Mouse (Mus musculus): ENCODE results near the gene Sh3bgrl2. TPM values are rescaled to one million over a fixed set of nuclear protein-coding genes. Genes with fewer than 3 reads are reported as not detected.

Sh3bgrl2 gene
- polyA plus RNA-seq, 1 experiment = 4.0 TPM

GRCm38 (mm10) chr9:83539809-83540491 is 8.2 kb upstream of the Sh3bgrl2 start:
- Histone ChIP-seq H3ac (ENCODE audit: control insufficient read depth, insufficient read length) (no peak overlapping the region), H3K27me3 (ENCODE audit: control insufficient read depth, insufficient read depth, insufficient read length) (no peaks in the 10 kb centered on the region), H3K4me2 (ENCODE audit: low read depth) (no peak overlapping the region), H3K4me3 (no peak overlapping the region), H3K36me3 (ENCODE audit: control insufficient read depth, insufficient read depth) (no peaks in the 10 kb centered on the region), H3K79me2 (ENCODE audit: control insufficient read depth, insufficient read depth) (no peaks in the 10 kb centered on the region)
- TF ChIP-seq TCF3 (IDR thresholded peaks at IDR 0.05; ENCODE audit: insufficient read length, low read depth) = no peak
- TF ChIP-seq SRF (IDR thresholded peaks at IDR 0.05; ENCODE audit: control insufficient read depth, insufficient read length, low read depth) = no peak
- TF ChIP-seq REST (IDR thresholded peaks at IDR 0.05; ENCODE audit: insufficient read depth, insufficient read length) = no peak
- no peak for TF ChIP-seq TCF12 (IDR thresholded peaks at IDR 0.05; ENCODE audit: insufficient read depth, poor library complexity, severe bottlenecking)
- no peak for TF ChIP-seq MAX (IDR thresholded peaks at IDR 0.05; ENCODE audit: low read depth)
- TF ChIP-seq CEBPB (IDR thresholded peaks at IDR 0.05; ENCODE audit: insufficient read depth, poor library complexity, severe bottlenecking) = no peak
- no peak for TF ChIP-seq MYOD1 (IDR thresholded peaks at IDR 0.05; ENCODE audit: control insufficient read depth in 1 of 3, insufficient read length in 2 of 3, low read depth in 2 of 3)
- TF ChIP-seq POLR2A (IDR thresholded peaks at IDR 0.05; ENCODE audit: insufficient read length, low read depth) = no peak

DNA sequence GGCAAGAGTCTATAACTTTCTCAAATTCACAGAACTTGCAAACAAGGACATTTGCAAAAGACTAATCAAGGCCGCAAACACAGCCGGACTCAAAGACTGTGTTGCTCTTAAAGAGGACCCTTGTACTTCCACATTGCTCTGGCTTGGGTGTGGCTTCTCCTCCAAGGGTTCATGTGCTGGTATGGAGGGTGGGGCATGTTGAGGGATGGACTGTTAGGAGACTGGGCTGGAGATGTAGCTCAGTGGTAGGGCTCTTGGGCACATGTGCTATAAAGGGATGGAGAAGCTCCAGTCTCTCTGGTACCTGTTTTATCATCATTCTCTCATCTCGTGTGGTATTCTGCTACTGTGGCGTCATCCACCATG is 7.7 kb upstream of the Sh3bgrl2 start:
- no peaks in the 10 kb centered on the region for H3K79me2 ChIP-seq (ENCODE audit: control insufficient read depth, insufficient read depth)
- no peak overlapping the region for H3K4me2 ChIP-seq (ENCODE audit: low read depth)
- TF ChIP-seq CEBPB (IDR thresholded peaks at IDR 0.05; ENCODE audit: insufficient read depth, poor library complexity, severe bottlenecking) (no peak), POLR2A (IDR thresholded peaks at IDR 0.05; ENCODE audit: insufficient read length, low read depth) (no peak), TCF3 (IDR thresholded peaks at IDR 0.05; ENCODE audit: insufficient read length, low read depth) (no peak), MAX (IDR thresholded peaks at IDR 0.05; ENCODE audit: low read depth) (no peak), TCF12 (IDR thresholded peaks at IDR 0.05; ENCODE audit: insufficient read depth, poor library complexity, severe bottlenecking) (no peak), REST (IDR thresholded peaks at IDR 0.05; ENCODE audit: insufficient read depth, insufficient read length) (no peak), USF1 (IDR thresholded peaks at IDR 0.05; ENCODE audit: low read depth) (no peak), POLR2AphosphoS2 (IDR thresholded peaks at IDR 0.05; ENCODE audit: insufficient read length, low read depth) (no peak), MYOG (IDR thresholded peaks at IDR 0.05; ENCODE audit: control insufficient read depth in 1 of 3, insufficient read depth in 1 of 3, insufficient read length in 2 of 3, low read depth in 2 of 3) (no peak), SRF (IDR thresholded peaks at IDR 0.05; ENCODE audit: control insufficient read depth, insufficient read length, low read depth) (no peak), MYOD1 (IDR thresholded peaks at IDR 0.05; ENCODE audit: control insufficient read depth in 1 of 3, insufficient read length in 2 of 3, low read depth in 2 of 3) (no peak), E2F4 (IDR thresholded peaks at IDR 0.05; ENCODE audit: insufficient read depth) (no peak)
- H3K36me3 ChIP-seq (ENCODE audit: control insufficient read depth, insufficient read depth) = no peaks in the 10 kb centered on the region
- H3K27me3 ChIP-seq (ENCODE audit: control insufficient read depth, insufficient read depth, insufficient read length) = no peaks in the 10 kb centered on the region
- H3K4me3 ChIP-seq = no peak overlapping the region
- no peak overlapping the region for H3ac ChIP-seq (ENCODE audit: control insufficient read depth, insufficient read length)

DNA sequence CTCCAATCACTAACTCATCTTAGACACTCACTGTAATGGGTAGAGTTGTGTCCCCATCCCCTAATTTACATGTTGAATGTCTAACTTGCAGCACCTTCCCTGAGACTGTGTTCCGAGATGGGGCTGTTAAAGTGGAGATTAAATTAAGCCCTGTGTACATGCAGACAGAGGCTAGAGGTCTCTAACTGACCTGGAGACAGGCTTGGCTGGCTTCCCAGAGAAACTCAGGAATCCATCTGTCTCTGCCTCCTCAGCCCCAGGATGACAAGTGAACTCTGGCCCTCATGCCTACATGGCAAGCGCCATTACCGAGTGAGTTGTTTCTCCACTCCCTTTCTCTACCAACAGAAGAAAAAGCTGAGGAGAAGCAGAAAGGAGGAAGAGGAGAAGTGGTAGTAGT is 7.2 kb upstream of the Sh3bgrl2 start:
- TF ChIP-seq POLR2AphosphoS2 (IDR thresholded peaks at IDR 0.05; ENCODE audit: insufficient read length, low read depth) = no peak
- TF ChIP-seq CEBPB (IDR thresholded peaks at IDR 0.05; ENCODE audit: insufficient read depth, poor library complexity, severe bottlenecking) = no peak
- TF ChIP-seq SRF (IDR thresholded peaks at IDR 0.05; ENCODE audit: control insufficient read depth, insufficient read length, low read depth) = no peak
- TF ChIP-seq E2F4 (IDR thresholded peaks at IDR 0.05; ENCODE audit: insufficient read depth) = no peak
- TF ChIP-seq MAX (IDR thresholded peaks at IDR 0.05; ENCODE audit: low read depth) = no peak
- TF ChIP-seq USF1 (IDR thresholded peaks at IDR 0.05; ENCODE audit: low read depth) = no peak
- TF ChIP-seq POLR2A (IDR thresholded peaks at IDR 0.05; ENCODE audit: insufficient read length, low read depth) = no peak
- TF ChIP-seq REST (IDR thresholded peaks at IDR 0.05; ENCODE audit: insufficient read depth, insufficient read length) = no peak
- TF ChIP-seq MYOD1 (IDR thresholded peaks at IDR 0.05; ENCODE audit: control insufficient read depth in 1 of 3, insufficient read length in 2 of 3, low read depth in 2 of 3) = no peak
- TF ChIP-seq TCF12 (IDR thresholded peaks at IDR 0.05; ENCODE audit: insufficient read depth, poor library complexity, severe bottlenecking) = no peak
- TF ChIP-seq MYOG (IDR thresholded peaks at IDR 0.05; ENCODE audit: control insufficient read depth in 1 of 3, insufficient read depth in 1 of 3, insufficient read length in 2 of 3, low read depth in 2 of 3) = no peak
- no peaks in the 10 kb centered on the region for H3K27me3 ChIP-seq (ENCODE audit: control insufficient read depth, insufficient read depth, insufficient read length)
- no peak overlapping the region for H3K4me3 ChIP-seq
- no peak overlapping the region for H3ac ChIP-seq (ENCODE audit: control insufficient read depth, insufficient read length)
- H3K36me3 ChIP-seq (ENCODE audit: control insufficient read depth, insufficient read depth) = no peaks in the 10 kb centered on the region
- H3K4me2 ChIP-seq (ENCODE audit: low read depth) = no peak overlapping the region
- no peaks in the 10 kb centered on the region for H3K79me2 ChIP-seq (ENCODE audit: control insufficient read depth, insufficient read depth)

- H3K27me3 ChIP-seq (ENCODE audit: control insufficient read depth, insufficient read depth, insufficient read length) = no peaks in the 10 kb centered on the region
- H3K79me2 ChIP-seq (ENCODE audit: control insufficient read depth, insufficient read depth) = no peaks in the 10 kb centered on the region
- TF ChIP-seq TCF3 (IDR thresholded peaks at IDR 0.05; ENCODE audit: insufficient read length, low read depth) = no peak
- TF ChIP-seq CEBPB (IDR thresholded peaks at IDR 0.05; ENCODE audit: insufficient read depth, poor library complexity, severe bottlenecking) = no peak
- TF ChIP-seq E2F4 (IDR thresholded peaks at IDR 0.05; ENCODE audit: insufficient read depth) = no peak
- no peak for TF ChIP-seq MYOD1 (IDR thresholded peaks at IDR 0.05; ENCODE audit: control insufficient read depth in 1 of 3, insufficient read length in 2 of 3, low read depth in 2 of 3)
- no peak for TF ChIP-seq MYOG (IDR thresholded peaks at IDR 0.05; ENCODE audit: control insufficient read depth in 1 of 3, insufficient read depth in 1 of 3, insufficient read length in 2 of 3, low read depth in 2 of 3)
- no peak for TF ChIP-seq MAX (IDR thresholded peaks at IDR 0.05; ENCODE audit: low read depth)
- TF ChIP-seq USF1 (IDR thresholded peaks at IDR 0.05; ENCODE audit: low read depth) = no peak
- TF ChIP-seq SRF (IDR thresholded peaks at IDR 0.05; ENCODE audit: control insufficient read depth, insufficient read length, low read depth) = no peak
- no peak for TF ChIP-seq POLR2A (IDR thresholded peaks at IDR 0.05; ENCODE audit: insufficient read length, low read depth)
- no peak for TF ChIP-seq TCF12 (IDR thresholded peaks at IDR 0.05; ENCODE audit: insufficient read depth, poor library complexity, severe bottlenecking)
- TF ChIP-seq POLR2AphosphoS2 (IDR thresholded peaks at IDR 0.05; ENCODE audit: insufficient read length, low read depth) = no peak
- no peak for TF ChIP-seq REST (IDR thresholded peaks at IDR 0.05; ENCODE audit: insufficient read depth, insufficient read length)
- no peak overlapping the region for H3K4me3 ChIP-seq
- H3ac ChIP-seq (ENCODE audit: control insufficient read depth, insufficient read length) = no peak overlapping the region
- no peaks in the 10 kb centered on the region for H3K36me3 ChIP-seq (ENCODE audit: control insufficient read depth, insufficient read depth)
- H3K4me2 ChIP-seq (ENCODE audit: low read depth) = no peak overlapping the region
These were observed 2.9 kb upstream of the Sh3bgrl2 start for GRCm38 (mm10) chr9:83545240-83545639.

Data from myocyte (in vitro differentiated cells).